Mouse (Mus musculus) T-helper 1 cell (primary cell): ENCODE measurements around the gene Smim11.

ENCODE experiments used
- in situ Hi-C: fragments of 300-600 bp; cut with MboI, MseI; formaldehyde crosslinking; loops from one replicate; pipeline ENCODE4 v1.15.1; 2025; ENCODE audit warnings: high pct_unique_total_duplicates

Gene Smim11

GRCm38 (mm10) chr16:92360711-92361110 is 59.6 kb downstream of the Smim11 start:
- in situ Hi-C loops, result loop anchor here (10.0 kb wide), 1 partner anchor 536 kb away; no protein-coding TSS in a partner anchor
